In genomic region chr5:33274085-33274952, GRCm38 (mm10) we compare ENCODE assay signal across 8 mouse cellular contexts. TPM values are rescaled to one million over a fixed set of nuclear protein-coding genes. Genes with fewer than 3 reads are reported as not detected.
DNase-seq lines count a peak whose midpoint lies in the region; ATAC-seq lines count a peak whose summit lies in the region.

No protein-coding gene starts in this region.

- peak overlapping the region; percentile 98 for H3K27ac ChIP-seq in heart, embryonic 13.5 days (replicated peaks)
- H3K27ac ChIP-seq in liver, embryonic 12.5 days: peak overlapping the region; percentile 97
- H3K27ac ChIP-seq in stomach, embryonic 15.5 days: peak overlapping the region; percentile 98

- no peaks in the 10 kb centered on the region for H3K27me3 ChIP-seq in heart, embryonic 13.5 days (replicated peaks)
- H3K27me3 ChIP-seq in liver, embryonic 12.5 days (replicated peaks): no peaks in the 10 kb centered on the region
- no peaks in the 10 kb centered on the region for H3K27me3 ChIP-seq in stomach, embryonic 15.5 days (replicated peaks)

- under 1% methylated on average over 84 of the region's 97 CpGs for WGBS in heart, embryonic 13.5 days
- WGBS in liver, embryonic 12.5 days (ENCODE audit: insufficient replicate concordance): under 1% methylated on average over 82 of the region's 97 CpGs
- WGBS in stomach, embryonic 15.5 days: under 1% methylated on average over 83 of the region's 97 CpGs

- H3K4me3 ChIP-seq in heart, embryonic 13.5 days: peak overlapping the region; percentile 94
- H3K4me3 ChIP-seq in liver, embryonic 12.5 days: peak overlapping the region; percentile 78
- H3K4me3 ChIP-seq in stomach, embryonic 15.5 days (replicated peaks): peak overlapping the region; percentile 75

- H3K4me2 ChIP-seq in heart, embryonic 13.5 days: peak overlapping the region; percentile 94
- H3K4me2 ChIP-seq in liver, embryonic 12.5 days: peak overlapping the region; percentile 86
- H3K4me2 ChIP-seq in stomach, embryonic 15.5 days: peak overlapping the region; percentile 75

- H3K9me3 ChIP-seq in heart, embryonic 13.5 days: no peaks in the 10 kb centered on the region
- no peaks in the 10 kb centered on the region for H3K9me3 ChIP-seq in liver, embryonic 12.5 days (replicated peaks)
- no peaks in the 10 kb centered on the region for H3K9me3 ChIP-seq in stomach, embryonic 15.5 days

- DNase-seq in CD4-positive helper T cell, adult 2 months (ENCODE audit: low read depth, low spot score): peak; percentile 95
- peak; percentile 82 for DNase-seq in brain, embryonic 18.5 days (ENCODE audit: low read depth, low spot score)
- peak; percentile 94 for DNase-seq in kidney, postnatal 10 days
- peak; percentile 85 to 88 for DNase-seq in natural killer cell, adult 2 months (ENCODE audit: low spot score in 2 of 2)

- H3K4me1 ChIP-seq in heart, embryonic 13.5 days: peaks cover 40% of the 10 kb centered on the region
- H3K4me1 ChIP-seq in liver, embryonic 12.5 days: peaks cover 69% of the 10 kb centered on the region
- H3K4me1 ChIP-seq in stomach, embryonic 15.5 days: peaks cover 30% of the 10 kb centered on the region

- H3K36me3 ChIP-seq in heart, embryonic 13.5 days: peaks cover 16% of the 10 kb centered on the region
- peaks cover 40% of the 10 kb centered on the region for H3K36me3 ChIP-seq in liver, embryonic 12.5 days
- peaks cover 20% of the 10 kb centered on the region for H3K36me3 ChIP-seq in stomach, embryonic 15.5 days

- peak; percentile 68 for ATAC-seq in erythroid progenitor cell, adult 5-6 weeks (replicated peaks; ENCODE audit: low FRiP score, poor library complexity, severe bottlenecking)
- peak; percentile 42 for ATAC-seq in heart, embryonic 13.5 days (ENCODE audit: extremely low read depth, insufficient number of reproducible peaks, low FRiP score, low TSS enrichment)
- peak; percentile 79 for ATAC-seq in liver, embryonic 12.5 days
- ATAC-seq in stomach, embryonic 15.5 days (ENCODE audit: insufficient read depth, low FRiP score, low read depth): peak; percentile 57

- peak overlapping the region; percentile 96 for H3K9ac ChIP-seq in heart, embryonic 13.5 days
- H3K9ac ChIP-seq in liver, embryonic 12.5 days: peak overlapping the region; percentile 91
- H3K9ac ChIP-seq in stomach, embryonic 15.5 days: peak overlapping the region; percentile 81

RNA-seq across cellular contexts. Expression of gene Ctbp1, which starts 0.5 kb away (rescaled TPM):
- total RNA-seq in erythroid progenitor cell, adult 5-6 weeks (2015; ENCODE audit: low replicate concordance): 195 and 222 TPM in 2 replicates
- total RNA-seq in erythroid progenitor cell, adult 5-6 weeks (2017; ENCODE audit: low replicate concordance): 172 and 302 TPM in 2 replicates
- 206 and 234 TPM in 2 replicates for polyA plus RNA-seq in heart, embryonic 13.5 days (2015; fragmentation: Nextera tagmentation; extraction: Ambion mirVana)
- polyA plus RNA-seq in liver, embryonic 12.5 days (2016; fragmentation: Nextera tagmentation; extraction: Ambion mirVana): 279 and 296 TPM in 2 replicates
- polyA plus RNA-seq in stomach, embryonic 15.5 days (2015; fragmentation: Nextera tagmentation; extraction: Ambion mirVana): 298 and 323 TPM in 2 replicates

RNA-seq across cellular contexts. Expression of gene Spon2, which starts 56.1 kb away (rescaled TPM):
- 1.1 TPM in 1 of 2 replicates, not detected in the other for total RNA-seq in erythroid progenitor cell, adult 5-6 weeks (2015; ENCODE audit: low replicate concordance)
- total RNA-seq in erythroid progenitor cell, adult 5-6 weeks (2017; ENCODE audit: low replicate concordance): 1.0 TPM in 1 of 2 replicates, not detected in the other
- polyA plus RNA-seq in heart, embryonic 13.5 days (2015; fragmentation: Nextera tagmentation; extraction: Ambion mirVana): 89.8 and 95.2 TPM in 2 replicates
- polyA plus RNA-seq in liver, embryonic 12.5 days (2016; fragmentation: Nextera tagmentation; extraction: Ambion mirVana): 4.8 and 5.4 TPM in 2 replicates
- polyA plus RNA-seq in stomach, embryonic 15.5 days (2015; fragmentation: Nextera tagmentation; extraction: Ambion mirVana): 38.2 and 41.8 TPM in 2 replicates

Comparison
In these comparisons a context has a peak if more than half of its experiments do, and no peak if none do; other contexts are left out.
1. Peak in every context shown above with its lines: DNase-seq, ATAC-seq, H3K4me3 ChIP-seq and H3K27ac ChIP-seq.